Comparison of ENCODE assay signal across 13 mouse cellular contexts in genomic region chr6:83599636-83600174, GRCm38 (mm10). TPM values are rescaled to one million over a fixed set of nuclear protein-coding genes. Genes with fewer than 3 reads are reported as not detected.
A peak's percentile ranks its signal among the peaks of the same experiment; 100 is the strongest.
DNase-seq lines count a peak whose midpoint lies in the region; ATAC-seq and TF ChIP-seq lines count a peak whose summit lies in the region.
"Had no signal": no experiment of that assay in that cellular context is flagged by ENCODE, and none has a peak within 500 bp of the region (broad histone marks: within the 10 kb centered on the region; RNA-seq: fewer than 3 reads in every experiment).

No protein-coding gene starts in this region.

- H3K4me3 ChIP-seq in hindbrain, embryonic 12.5 days = no peak overlapping the region
- H3K4me3 ChIP-seq in hindbrain, embryonic 10.5 days = no peak overlapping the region
- H3K4me3 ChIP-seq in E14TG2a.4 (replicated peaks; ENCODE audit: low read length) (peak overlapping the region; percentile 77), macrophage (ENCODE audit: inconsistent target) (no peak overlapping the region)
- H3K4me3 ChIP-seq: myocyte had no signal

- H3K9me3 ChIP-seq in hindbrain, embryonic 12.5 days (replicated peaks) = no peaks in the 10 kb centered on the region
- H3K9me3 ChIP-seq in hindbrain, embryonic 10.5 days = no peaks in the 10 kb centered on the region
- no peaks in the 10 kb centered on the region for H3K9me3 ChIP-seq in E14TG2a.4 (ENCODE audit: low read length)
- H3K9me3 ChIP-seq: forebrain, embryonic 15.5 days had no signal

- no peak for ATAC-seq in hindbrain, embryonic 12.5 days (ENCODE audit: low FRiP score)
- ATAC-seq: intestine, postnatal 0 days had no signal

- no peak overlapping the region for H3K9ac ChIP-seq in hindbrain, embryonic 12.5 days

- H3K79me2 ChIP-seq in macrophage (ENCODE audit: inconsistent target) = no peaks in the 10 kb centered on the region

- TF ChIP-seq CTCF in E14TG2a.4 (conservative IDR thresholded peaks at IDR 0.05; ENCODE audit: low read length) = no peak

- 89% methylated on average over 6 of the region's 6 CpGs for WGBS in hindbrain, embryonic 12.5 days
- WGBS in hindbrain, embryonic 10.5 days = 85% methylated on average over 6 of the region's 6 CpGs
- WGBS in macrophage (ENCODE audit: missing documents) = 8% methylated on average over 6 of the region's 6 CpGs

- peak overlapping the region; percentile 56; the same call in 1 of the 2 replicates for H3K4me2 ChIP-seq in hindbrain, embryonic 12.5 days (replicated peaks)

- peaks cover 4% of the 10 kb centered on the region; the same call in 1 of the 2 replicates for H3K4me1 ChIP-seq in hindbrain, embryonic 12.5 days
- peaks cover 5% of the 10 kb centered on the region; the same call in 1 of the 2 replicates for H3K4me1 ChIP-seq in hindbrain, embryonic 10.5 days (replicated peaks)
- H3K4me1 ChIP-seq in E14TG2a.4 (replicated peaks; ENCODE audit: low read depth, low read length) = peaks cover 11% of the 10 kb centered on the region; the same call in 1 of the 2 replicates

- no peaks in the 10 kb centered on the region for H3K36me3 ChIP-seq in hindbrain, embryonic 12.5 days
- no peaks in the 10 kb centered on the region for H3K36me3 ChIP-seq in hindbrain, embryonic 10.5 days
- H3K36me3 ChIP-seq in E14TG2a.4 (ENCODE audit: insufficient read depth, low read length) (no peaks in the 10 kb centered on the region), macrophage (ENCODE audit: inconsistent target) (no peaks in the 10 kb centered on the region)
- H3K36me3 ChIP-seq: forebrain, embryonic 15.5 days had no signal

- no peak for DNase-seq in hindbrain, embryonic 10.5 days (ENCODE audit: low spot score)
- DNase-seq in heart, adult 9 months (ENCODE audit: low spot score in 2 of 2) = peak; percentile 54 to 57
- no peak for DNase-seq in kidney, adult 11 months
- DNase-seq in thymus, postnatal 14 days = no peak
- no peak for DNase-seq in thymus, adult 18-20 months
- DNase-seq: layer of hippocampus, postnatal 36 days; lung, adult 18-20 months had no signal

- 0 out of 2 replicates have a peak, but pooled peaks cover 3% of the 10 kb centered on the region for H3K27me3 ChIP-seq in hindbrain, embryonic 12.5 days
- H3K27me3 ChIP-seq in hindbrain, embryonic 10.5 days (ENCODE audit: insufficient read depth, poor library complexity, severe bottlenecking) = peaks cover 3% of the 10 kb centered on the region; the same call in 1 of the 2 replicates
- H3K27me3 ChIP-seq in E14TG2a.4 (ENCODE audit: insufficient read depth, low read length) = peaks cover 17% of the 10 kb centered on the region
- H3K27me3 ChIP-seq: forebrain, embryonic 15.5 days had no signal

- H3K27ac ChIP-seq in hindbrain, embryonic 12.5 days = no peak overlapping the region
- no peak overlapping the region for H3K27ac ChIP-seq in hindbrain, embryonic 10.5 days
- peak overlapping the region; percentile 46 for H3K27ac ChIP-seq in macrophage
- H3K27ac ChIP-seq: forebrain, embryonic 15.5 days had no signal

RNA-seq across cellular contexts. Expression of gene Stambp, which starts 27.2 kb away (rescaled TPM):
- 30.6 and 37.1 TPM in 2 replicates for polyA plus RNA-seq in hindbrain, embryonic 12.5 days (2016; fragmentation: Nextera tagmentation; extraction: Ambion mirVana)
- polyA plus RNA-seq in hindbrain, embryonic 10.5 days (2016; fragmentation: Nextera tagmentation; extraction: Ambion mirVana) = 17.5 and 24.3 TPM in 2 replicates
- 10 to 100 TPM; 12.7 to 80.9 (median 48.2) TPM for total RNA-seq in macrophage (2018; cell fraction: chromatin; rRNA removed)
- 10 to 100 TPM; 16.5 to 33.0 (median 24.4) TPM for total RNA-seq in macrophage (2018; cell fraction: cytosol; rRNA removed)
- total RNA-seq in macrophage (2018; cell fraction: nucleus; rRNA removed) = 10 to 100 TPM; 11.8 to 63.6 (median 33.1) TPM
- polyA plus RNA-seq in macrophage (2018) = 22.5 to 49.4 TPM (median 24.4 TPM) in 3 replicates

RNA-seq across cellular contexts. Expression of gene Clec4f, which starts 56.3 kb away (rescaled TPM):
- not detected in 2 replicates for polyA plus RNA-seq in hindbrain, embryonic 12.5 days (2016; fragmentation: Nextera tagmentation; extraction: Ambion mirVana)
- 0.10 TPM in 1 of 2 replicates, not detected in the other for polyA plus RNA-seq in hindbrain, embryonic 10.5 days (2016; fragmentation: Nextera tagmentation; extraction: Ambion mirVana)
- not detected for total RNA-seq in macrophage (2018; cell fraction: chromatin; rRNA removed)
- not detected for total RNA-seq in macrophage (2018; cell fraction: cytosol; rRNA removed)
- total RNA-seq in macrophage (2018; cell fraction: nucleus; rRNA removed) = not detected
- not detected in 3 replicates for polyA plus RNA-seq in macrophage (2018)
- total RNA-seq: layer of hippocampus, postnatal 36 days had no signal
- polyA plus RNA-seq: forebrain, embryonic 15.5 days; myocyte had no signal

Comparison
In these comparisons a context has a peak if more than half of its experiments do, and no peak if none do; other contexts are left out.
1. DNase-seq: peak in heart, adult 9 months (2 of 2); none in hindbrain, embryonic 10.5 days (single experiment), kidney, adult 11 months (single experiment), thymus, postnatal 14 days (single experiment) and thymus, adult 18-20 months (0 of 2).